Mouse (Mus musculus) thymus, postnatal 10 days (tissue): ENCODE data around the gene Rassf7.

Experiments used
- DNase-seq, 2 experiments: peaks; one replicate each; pipeline ENCODE4 v3.0.0; 2021; ENCODE audit warnings: low spot score in 2 of 2

Gene Rassf7

GRCm38 (mm10) chr7:141196619-141197282 is 18.9 kb upstream of the Rassf7 start:
- no peak for DNase-seq

GRCm38 (mm10) chr7:141198121-141198520 is 17.5 kb upstream of the Rassf7 start:
- no peak for DNase-seq

- DNase-seq, result no peak
Observed at GRCm38 (mm10) chr7:141204546-141204945, 11.1 kb upstream of the Rassf7 start.

- no peak for DNase-seq
Observed at GRCm38 (mm10) chr7:141205504-141205903, 10.2 kb upstream of the Rassf7 start.

- no peak for DNase-seq
Observed at GRCm38 (mm10) chr7:141206182-141206937, 9.3 kb upstream of the Rassf7 start.

- no peak for DNase-seq
Observed at GRCm38 (mm10) chr7:141209526-141209925, 6.1 kb upstream of the Rassf7 start.

GRCm38 (mm10) chr7:141210137-141210536 is 5.5 kb upstream of the Rassf7 start:
- DNase-seq, result no peak

GRCm38 (mm10) chr7:141210606-141211131 is 5.0 kb upstream of the Rassf7 start:
- no peak for DNase-seq

GRCm38 (mm10) chr7:141213133-141213532 is 2.5 kb upstream of the Rassf7 start:
- no peak for DNase-seq

GRCm38 (mm10) chr7:141213605-141214235 is 1.9 kb upstream of the Rassf7 start, which contains the start of gene Lmntd2:
TSS of gene Lmntd2 (minus strand) at chr7:141214080.
- DNase-seq, result no peak

- no peak for DNase-seq
Observed at GRCm38 (mm10) chr7:141214310-141214709, 1.4 kb upstream of the Rassf7 start.

- peak; percentile 39 to 55 for DNase-seq
Observed at GRCm38 (mm10) chr7:141215880-141216733, 447 bp downstream of the Rassf7 start.

- no peak for DNase-seq
Observed at GRCm38 (mm10) chr7:141216894-141217293, 1.2 kb downstream of the Rassf7 start.

GRCm38 (mm10) chr7:141217343-141218013 is 1.8 kb downstream of the Rassf7 start:
- DNase-seq, result no peak

- no peak for DNase-seq
Observed at GRCm38 (mm10) chr7:141218141-141218540, 2.5 kb downstream of the Rassf7 start.

GRCm38 (mm10) chr7:141218557-141219133 is 3.0 kb downstream of the Rassf7 start:
- DNase-seq, result no peak

GRCm38 (mm10) chr7:141219558-141220099 is 4.0 kb downstream of the Rassf7 start:
- DNase-seq, result no peak

- no peak for DNase-seq
Observed at GRCm38 (mm10) chr7:141220377-141220776, 4.7 kb downstream of the Rassf7 start.

GRCm38 (mm10) chr7:141221249-141222125 is 5.8 kb downstream of the Rassf7 start:
- DNase-seq, result peak; percentile 88
